Mouse (Mus musculus) lung, embryonic 14.5 days (tissue): Measurements from ENCODE around the gene Catsperg2. TPM values are rescaled to one million over a fixed set of nuclear protein-coding genes. Genes with fewer than 3 reads are reported as not detected.

Source experiments
- ATAC-seq: fragments of 200-750 bp; cut with Nextera tagmentation; 2 replicates; pipeline ENCODE4 v1.8.0; 2017; ENCODE audit warnings: mild to moderate bottlenecking, moderate TSS enrichment, moderate library complexity; ENCODE audit not compliant: insufficient read depth
- DNase-seq: peaks from one replicate; pipeline ENCODE4 v3.0.0-alpha.2; 2015
- H3K27ac ChIP-seq: fragments of 300-500 bp; sonication (generic); 2 replicates; pipeline ENCODE4 v1.5.1; 2014; ENCODE audit warnings: low read depth, mild to moderate bottlenecking, moderate library complexity
- H3K27me3 ChIP-seq: fragments of 300-500 bp; sonication (generic); 2 replicates; pipeline ENCODE4 v1.6.1; 2014; ENCODE audit warnings: low read length, control low read depth; ENCODE audit not compliant: insufficient read depth
- H3K36me3 ChIP-seq: fragments of 300-500 bp; sonication (generic); 2 replicates; pipeline ENCODE4 v1.6.1; 2014; ENCODE audit warnings: control low read depth; ENCODE audit not compliant: insufficient read depth
- H3K4me1 ChIP-seq: fragments of 300-500 bp; sonication (generic); 2 replicates; pipeline ENCODE4 v1.6.1; 2014; ENCODE audit warnings: antibody characterized with exemption, control low read depth; ENCODE audit not compliant: insufficient read depth
- H3K4me2 ChIP-seq: fragments of 300-500 bp; sonication (generic); 2 replicates; pipeline ENCODE4 v1.6.1; 2014; ENCODE audit warnings: mild to moderate bottlenecking
- H3K4me3 ChIP-seq: fragments of 300-500 bp; sonication (generic); 2 replicates; pipeline ENCODE4 v1.5.1; 2014; ENCODE audit warnings: low read depth, low read length
- H3K9ac ChIP-seq: fragments of 300-500 bp; sonication (generic); 2 replicates; pipeline ENCODE4 v1.6.1; 2014
- H3K9me3 ChIP-seq: fragments of 300-500 bp; sonication (generic); 2 replicates; pipeline ENCODE4 v1.6.1; 2016; ENCODE audit warnings: low read depth, low read length, control low read depth
- CTCF ChIP-seq: IDR thresholded peaks from 2 replicates; pipeline ENCODE4 v1.5.1; 2016; ENCODE audit warnings: antibody characterized with exemption, low read depth
- WGBS: fragments of 180-500 bp; shearing (Covaris S2); extraction: QIAGEN DNeasy Blood & Tissue Kit; methylation state at CpG from one replicate; pipeline ENCODE4 v1.1.7; 2014; 5-methylcytosine and 5-hydroxymethylcytosine counted together
- microRNA counts: library from miRNA; unstranded; fragments of <30 nt; microRNA quantifications from one replicate; lab custom pipeline; 2016
- microRNA-seq: library from miRNA; unstranded; fragments of <30 nt; microRNA quantifications from one replicate; pipeline ENCODE4, GENCODE M21; 2016; ENCODE audit warnings: borderline number of aligned reads
- polyA plus RNA-seq: library from polyadenylated mRNA; unstranded; fragments of >200 nt; fragmentation: Nextera tagmentation; extraction: Ambion mirVana; gene quantifications from 2 replicates; pipeline ENCODE4 v1.2.1, GENCODE M21; 2014

The Catsperg2 gene
- polyA plus RNA-seq, 1 experiment from 2014 or later = 0.14 TPM

DNA sequence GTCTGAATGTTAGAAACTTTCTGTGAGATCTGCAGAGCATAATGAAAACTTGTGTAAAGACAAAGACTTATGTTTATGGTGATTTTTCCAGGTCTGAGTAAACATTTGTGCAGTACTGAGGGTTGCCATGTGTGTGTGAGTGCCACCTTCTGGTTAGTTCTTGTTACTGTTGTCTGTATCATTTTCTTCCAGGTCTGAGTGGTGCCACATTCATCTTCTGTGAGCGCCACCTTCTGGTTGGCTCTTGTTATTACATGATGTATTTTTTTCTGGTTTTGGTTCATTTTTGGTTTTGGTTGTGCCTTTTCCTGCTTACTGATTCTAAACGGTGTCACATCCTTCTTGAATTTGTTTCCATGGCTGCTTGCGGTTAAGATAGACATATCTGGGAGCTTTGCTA lies 45.0 kb downstream of the Catsperg2 start:
- 69% methylated on average over 3 of the region's 3 CpGs for WGBS
- DNase-seq = peak; percentile 1
- peak; percentile 40 for TF ChIP-seq CTCF
- ATAC-seq = no peak
- Histone ChIP-seq H3K9me3 (0 out of 2 replicates have a peak, but pooled peaks cover 3% of the 10 kb centered on the region), H3K4me3 (no peak overlapping the region), H3K27ac (no peak overlapping the region), H3K36me3 (no peaks in the 10 kb centered on the region), H3K4me2 (no peak overlapping the region), H3K27me3 (no peaks in the 10 kb centered on the region), H3K4me1 (no peaks in the 10 kb centered on the region), H3K9ac (no peak overlapping the region)

MicroRNAs encoded within 50 kb of the gene (microRNA counts, 519-probe panel; counts per million panel counts)
- 2,125 counts per million, percentile 27 among the panel's probes with 10 or more counts for microRNA mmu-miR-1964 (lab: Ali Mortazavi, UCI)

Small RNA genes lying within 50 kb of the gene (microRNA-seq; reads per million reads assigned to microRNA genes)
- gene Mir1964 = 4.0 reads per million, percentile 14 among the genes with 10 or more reads in this experiment

Other genes with a start within 250 kb of the Catsperg2 start
- gene Sipa1l3, start 208.4 kb downstream of the Catsperg2 start, polyA plus RNA-seq = 20.2 and 20.4 TPM in 2 replicates
- gene Zfp84, start 41.5 kb upstream of the Catsperg2 start, polyA plus RNA-seq = 14.3 and 14.5 TPM in 2 replicates
- 7.7 and 7.8 TPM in 2 replicates for gene Zfp30, start 57.0 kb upstream of the Catsperg2 start, polyA plus RNA-seq
- gene Zfp790, start 89.1 kb upstream of the Catsperg2 start, polyA plus RNA-seq = 13.5 and 14.0 TPM in 2 replicates
- 6.0 and 7.2 TPM in 2 replicates for gene Zfp940, start 126.6 kb upstream of the Catsperg2 start, polyA plus RNA-seq
- 6.5 and 8.6 TPM in 2 replicates for gene Zfp420, start 132.9 kb upstream of the Catsperg2 start, polyA plus RNA-seq
- 11.3 and 12.6 TPM in 2 replicates for gene Zfp27, start 179.5 kb upstream of the Catsperg2 start, polyA plus RNA-seq
- gene Zfp383, start 181.2 kb upstream of the Catsperg2 start, polyA plus RNA-seq = 4.6 and 5.7 TPM in 2 replicates
- 12.4 and 13.2 TPM in 2 replicates for gene Zfp74, start 227.1 kb upstream of the Catsperg2 start, polyA plus RNA-seq